Mouse (Mus musculus): ENCODE results near the gene Knl1. TPM values are rescaled to one million over a fixed set of nuclear protein-coding genes. Genes with fewer than 3 reads are reported as not detected.
A peak's percentile ranks its signal among the peaks of the same experiment; 100 is the strongest.

Knl1 gene
- 34.0 and 35.2 TPM in 2 replicates for polyA plus RNA-seq (2015; fragmentation: Nextera tagmentation; extraction: Ambion mirVana)

GRCm38 (mm10) chr2:119046649-119047611 lies at the start of gene Knl1:
TSS of gene Knl1 (plus strand) at chr2:119047119.
- Histone ChIP-seq H3K4me1 (ENCODE audit: insufficient read depth) (peaks cover 12% of the 10 kb centered on the region), H3K4me3 (ENCODE audit: low read depth, low read length) (peak within 1 kb of the TSS; percentile 93), H3K27me3 (ENCODE audit: insufficient read depth, low read length) (no peaks in the 10 kb centered on the region), H3K4me2 (ENCODE audit: low read depth, low read length) (peak within 1 kb of the TSS; percentile 71), H3K36me3 (replicated peaks; ENCODE audit: insufficient read depth, low read length) (no peaks in the 10 kb centered on the region), H3K9me3 (ENCODE audit: low read length) (no peaks in the 10 kb centered on the region), H3K9ac (replicated peaks) (peak within 1 kb of the TSS; percentile 92), H3K27ac (ENCODE audit: low read depth) (peak within 1 kb of the TSS; percentile 85)
- ATAC-seq (peak; percentile 93), DNase-seq (peak; percentile 96)
- WGBS (ENCODE audit: insufficient replicate concordance) = under 1% methylated on average over 77 of the region's 77 CpGs
- TF ChIP-seq EP300 (IDR thresholded peaks at IDR 0.05; ENCODE audit: low read depth) (peak; percentile 63), CTCF (IDR thresholded peaks at IDR 0.05; ENCODE audit: low read depth) (no peak)

GRCm38 (mm10) chr2:118998115-118998866 lies 48.6 kb upstream of the Knl1 start:
- H3K4me2 ChIP-seq (ENCODE audit: low read depth, low read length) = no peak overlapping the region
- H3K27me3 ChIP-seq (ENCODE audit: insufficient read depth, low read length) = peaks cover 14% of the 10 kb centered on the region; the same call in 1 of the 2 replicates

GRCm38 (mm10) chr2:118999025-118999639 lies 47.8 kb upstream of the Knl1 start:
- Histone ChIP-seq H3K27ac (ENCODE audit: low read depth) (no peak overlapping the region), H3K27me3 (ENCODE audit: insufficient read depth, low read length) (peaks cover 14% of the 10 kb centered on the region; the same call in 1 of the 2 replicates), H3K9ac (replicated peaks) (no peak overlapping the region), H3K4me2 (ENCODE audit: low read depth, low read length) (no peak overlapping the region), H3K36me3 (replicated peaks; ENCODE audit: insufficient read depth, low read length) (no peaks in the 10 kb centered on the region), H3K4me1 (ENCODE audit: insufficient read depth) (no peaks in the 10 kb centered on the region), H3K9me3 (ENCODE audit: low read length) (no peaks in the 10 kb centered on the region), H3K4me3 (ENCODE audit: low read depth, low read length) (no peak overlapping the region)
- WGBS (ENCODE audit: insufficient replicate concordance) = 70% methylated on average over 3 of the region's 3 CpGs
- no peak for ATAC-seq
- no peak for DNase-seq
- TF ChIP-seq EP300 (IDR thresholded peaks at IDR 0.05; ENCODE audit: low read depth) (no peak), CTCF (IDR thresholded peaks at IDR 0.05; ENCODE audit: low read depth) (no peak)

More at GRCm38 (mm10) chr2:118998115-118998866, 48.6 kb upstream of the Knl1 start:
- no peak for TF ChIP-seq EP300 (IDR thresholded peaks at IDR 0.05; ENCODE audit: low read depth)
- TF ChIP-seq CTCF (IDR thresholded peaks at IDR 0.05; ENCODE audit: low read depth) = no peak
- Histone ChIP-seq H3K4me3 (ENCODE audit: low read depth, low read length) (no peak overlapping the region), H3K9ac (replicated peaks) (no peak overlapping the region), H3K27ac (ENCODE audit: low read depth) (no peak overlapping the region), H3K9me3 (ENCODE audit: low read length) (no peaks in the 10 kb centered on the region), H3K36me3 (replicated peaks; ENCODE audit: insufficient read depth, low read length) (no peaks in the 10 kb centered on the region), H3K4me1 (ENCODE audit: insufficient read depth) (no peaks in the 10 kb centered on the region)
- no peak for DNase-seq
- WGBS (ENCODE audit: insufficient replicate concordance) = 56% methylated on average over 6 of the region's 6 CpGs
- no peak for ATAC-seq

- WGBS (ENCODE audit: insufficient replicate concordance) = 79% methylated on average over 7 of the region's 7 CpGs
- Histone ChIP-seq H3K27me3 (ENCODE audit: insufficient read depth, low read length) (no peaks in the 10 kb centered on the region), H3K4me2 (ENCODE audit: low read depth, low read length) (no peak overlapping the region), H3K4me1 (ENCODE audit: insufficient read depth) (no peaks in the 10 kb centered on the region), H3K27ac (ENCODE audit: low read depth) (no peak overlapping the region), H3K9me3 (ENCODE audit: low read length) (no peaks in the 10 kb centered on the region), H3K9ac (replicated peaks) (no peak overlapping the region), H3K4me3 (ENCODE audit: low read depth, low read length) (no peak overlapping the region), H3K36me3 (replicated peaks; ENCODE audit: insufficient read depth, low read length) (no peaks in the 10 kb centered on the region)
- ATAC-seq (no peak), DNase-seq (no peak)
- no peak for TF ChIP-seq EP300 (IDR thresholded peaks at IDR 0.05; ENCODE audit: low read depth)
- no peak for TF ChIP-seq CTCF (IDR thresholded peaks at IDR 0.05; ENCODE audit: low read depth)
Observed at GRCm38 (mm10) chr2:119006886-119007285, 40.0 kb upstream of the Knl1 start.

- TF ChIP-seq EP300 (IDR thresholded peaks at IDR 0.05; ENCODE audit: low read depth) (no peak), CTCF (IDR thresholded peaks at IDR 0.05; ENCODE audit: low read depth) (no peak)
- Histone ChIP-seq H3K27ac (ENCODE audit: low read depth) (no peak overlapping the region), H3K36me3 (replicated peaks; ENCODE audit: insufficient read depth, low read length) (no peaks in the 10 kb centered on the region), H3K4me1 (ENCODE audit: insufficient read depth) (no peaks in the 10 kb centered on the region), H3K4me2 (ENCODE audit: low read depth, low read length) (no peak overlapping the region), H3K9ac (replicated peaks) (no peak overlapping the region), H3K9me3 (ENCODE audit: low read length) (no peaks in the 10 kb centered on the region), H3K27me3 (ENCODE audit: insufficient read depth, low read length) (no peaks in the 10 kb centered on the region), H3K4me3 (ENCODE audit: low read depth, low read length) (no peak overlapping the region)
- WGBS (ENCODE audit: insufficient replicate concordance) = 84% methylated on average over 2 of the region's 2 CpGs
- DNase-seq (no peak), ATAC-seq (no peak)
Observed at GRCm38 (mm10) chr2:119009376-119009775, 37.5 kb upstream of the Knl1 start.
